Mouse (Mus musculus): ENCODE data around the gene Il31.

Il31 gene

GRCm38 (mm10) chr5:123507936-123508723, 18.8 kb upstream of the Il31 start:
- TF ChIP-seq GATA4 (IDR thresholded peaks at IDR 0.05; ENCODE audit: insufficient replicate concordance, low read length) = no peak

GRCm38 (mm10) chr5:123501973-123502372, 12.7 kb upstream of the Il31 start:
- no peak for TF ChIP-seq GATA4 (IDR thresholded peaks at IDR 0.05; ENCODE audit: insufficient replicate concordance, low read length)

GRCm38 (mm10) chr5:123499717-123500116, 10.4 kb upstream of the Il31 start:
- TF ChIP-seq GATA4 (IDR thresholded peaks at IDR 0.05; ENCODE audit: insufficient replicate concordance, low read length) = no peak

GRCm38 (mm10) chr5:123489935-123490334, 646 bp upstream of the Il31 start:
- no peak for TF ChIP-seq GATA4 (IDR thresholded peaks at IDR 0.05; ENCODE audit: insufficient replicate concordance, low read length)

GRCm38 (mm10) chr5:123487659-123488395, 1.5 kb downstream of the Il31 start:
- TF ChIP-seq GATA4 (IDR thresholded peaks at IDR 0.05; ENCODE audit: insufficient replicate concordance, low read length) = no peak

- no peak for TF ChIP-seq GATA4 (IDR thresholded peaks at IDR 0.05; ENCODE audit: insufficient replicate concordance, low read length)
Observed at GRCm38 (mm10) chr5:123473817-123474216, 15.5 kb downstream of the Il31 start.

GRCm38 (mm10) chr5:123470784-123471400, 18.4 kb downstream of the Il31 start:
- TF ChIP-seq GATA4 (IDR thresholded peaks at IDR 0.05; ENCODE audit: insufficient replicate concordance, low read length) = no peak

- no peak for TF ChIP-seq GATA4 (IDR thresholded peaks at IDR 0.05; ENCODE audit: insufficient replicate concordance, low read length)
Observed at GRCm38 (mm10) chr5:123464638-123465037, 24.7 kb downstream of the Il31 start.

- TF ChIP-seq GATA4 (IDR thresholded peaks at IDR 0.05; ENCODE audit: insufficient replicate concordance, low read length) = no peak
Observed at GRCm38 (mm10) chr5:123461420-123461819, 27.9 kb downstream of the Il31 start.

GRCm38 (mm10) chr5:123451886-123452285, 37.4 kb downstream of the Il31 start:
- no peak for TF ChIP-seq GATA4 (IDR thresholded peaks at IDR 0.05; ENCODE audit: insufficient replicate concordance, low read length)

- no peak for TF ChIP-seq GATA4 (IDR thresholded peaks at IDR 0.05; ENCODE audit: insufficient replicate concordance, low read length)
Observed at GRCm38 (mm10) chr5:123444849-123445334, 44.4 kb downstream of the Il31 start.

GRCm38 (mm10) chr5:123444069-123444468, 45.2 kb downstream of the Il31 start:
- no peak for TF ChIP-seq GATA4 (IDR thresholded peaks at IDR 0.05; ENCODE audit: insufficient replicate concordance, low read length)

GRCm38 (mm10) chr5:123442283-123442682, 47.0 kb downstream of the Il31 start:
- TF ChIP-seq GATA4 (IDR thresholded peaks at IDR 0.05; ENCODE audit: insufficient replicate concordance, low read length) = no peak

- TF ChIP-seq GATA4 (IDR thresholded peaks at IDR 0.05; ENCODE audit: insufficient replicate concordance, low read length) = no peak
Observed at GRCm38 (mm10) chr5:123440664-123441063, 48.6 kb downstream of the Il31 start.

- TF ChIP-seq GATA4 (IDR thresholded peaks at IDR 0.05; ENCODE audit: insufficient replicate concordance, low read length) = no peak
Observed at GRCm38 (mm10) chr5:123439941-123440340, 49.3 kb downstream of the Il31 start.

GRCm38 (mm10) chr5:123439312-123439711, 50.0 kb downstream of the Il31 start:
- no peak for TF ChIP-seq GATA4 (IDR thresholded peaks at IDR 0.05; ENCODE audit: insufficient replicate concordance, low read length)

All from liver, adult (tissue).